Mouse (Mus musculus) monocyte, adult 2 months (primary cell): Measurements from ENCODE around the gene Glrb.

ENCODE experiments used
- DNase-seq, 2 experiments: peaks; one replicate each; pipeline ENCODE4 v3.0.0; 2022; ENCODE audit warnings: low spot score in 2 of 2, low read depth in 1 of 2

The Glrb gene

DNA sequence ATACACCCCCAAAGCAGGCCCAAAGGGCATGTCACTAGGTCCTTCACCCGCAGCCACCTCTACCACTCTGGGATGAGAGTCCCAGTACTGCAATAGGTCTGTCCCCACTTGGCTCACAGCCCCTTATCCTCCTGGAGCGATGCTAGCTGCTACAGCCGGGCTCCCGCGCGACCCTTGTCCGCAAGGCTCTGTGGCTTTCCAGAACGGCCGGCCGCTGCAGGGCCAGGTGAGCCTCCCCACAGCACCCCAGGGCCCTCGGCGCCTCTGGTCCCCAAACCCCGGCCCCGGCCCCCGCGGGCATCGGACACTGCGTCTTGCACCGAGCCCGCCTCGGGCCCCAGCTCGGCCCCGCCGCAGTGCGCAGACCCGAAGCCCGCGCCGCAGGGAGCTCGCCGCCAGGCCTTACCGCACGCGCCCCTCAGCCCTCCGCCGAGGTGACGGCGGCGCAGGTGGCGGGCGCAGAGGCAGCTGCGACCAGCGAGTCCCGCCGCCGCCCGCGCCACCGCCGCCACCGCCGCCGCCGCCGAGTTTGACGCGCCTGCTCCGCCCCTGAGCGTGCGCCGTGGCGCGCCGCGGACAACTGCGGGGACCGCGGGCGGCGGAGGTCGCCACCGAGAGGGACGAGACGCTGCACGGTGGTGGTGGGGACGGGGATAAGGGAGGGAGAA, at the start of gene Glrb:
Gene Glrb, minus strand, starts transcription at position 550 of the 668 bp plus-strand sequence.
- no peak for DNase-seq

DNA sequence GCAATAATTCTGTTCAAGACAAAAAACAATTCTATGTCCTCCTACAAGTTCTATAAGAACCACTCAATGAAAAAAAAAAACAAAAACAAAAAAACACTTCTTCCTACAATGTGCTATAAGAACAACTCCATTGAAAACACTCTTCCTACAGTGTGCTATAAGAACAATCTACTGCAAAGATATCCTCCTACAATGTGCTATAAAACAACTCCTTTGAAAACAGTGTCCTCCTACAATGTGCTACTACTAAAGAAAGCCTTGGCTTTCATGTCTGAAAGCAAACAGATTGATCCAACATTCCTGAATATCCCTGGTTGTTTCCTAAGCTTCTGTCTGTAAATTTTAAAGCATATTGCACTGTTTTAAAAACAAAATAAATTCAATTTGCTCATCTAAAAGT, 46.5 kb upstream of the Glrb start:
- no peak for DNase-seq

DNA sequence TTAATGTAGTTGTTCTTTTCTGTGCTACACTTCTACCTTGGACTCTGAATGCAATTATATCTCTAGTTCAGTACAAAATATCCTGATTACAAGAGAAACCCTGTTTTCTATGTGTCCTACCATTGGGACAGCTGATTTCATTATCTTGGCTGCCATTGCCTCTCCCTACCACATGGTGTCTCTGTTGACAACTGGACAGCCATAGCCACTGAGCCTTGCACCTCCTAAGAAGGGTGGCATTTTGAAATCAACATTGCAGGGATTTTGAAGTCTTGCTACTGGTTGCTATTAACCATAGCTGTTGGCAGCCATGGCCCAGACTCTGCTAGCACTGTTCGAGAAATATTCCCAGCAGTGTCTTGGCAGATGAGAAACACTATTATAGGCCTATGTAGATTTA, 45.1 kb upstream of the Glrb start:
- DNase-seq, result no peak

DNA sequence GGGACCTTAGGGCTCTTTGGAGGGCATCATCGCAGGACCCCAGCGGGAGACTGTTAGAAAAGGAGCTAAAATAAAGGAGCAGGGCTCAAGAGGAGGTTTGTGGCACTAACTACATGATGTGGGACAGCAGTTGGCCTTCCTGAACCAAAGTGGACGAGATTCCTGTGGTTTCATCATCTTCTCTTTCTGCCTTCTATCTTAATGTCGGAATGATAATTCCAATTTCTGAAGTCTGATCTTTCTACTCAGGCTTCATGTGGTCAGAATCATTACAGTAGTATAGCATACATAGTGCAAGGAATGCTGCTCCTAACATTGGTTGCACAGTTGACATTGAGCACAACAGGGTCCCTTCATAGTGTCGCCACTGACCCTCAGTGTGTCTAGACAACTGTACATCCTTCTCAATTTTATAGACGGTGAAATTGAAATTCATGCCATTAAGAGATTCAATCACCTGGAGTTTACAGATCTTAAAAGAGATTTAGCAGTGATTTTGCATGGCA, 372 bp upstream of the Glrb start:
- DNase-seq, result no peak

DNA sequence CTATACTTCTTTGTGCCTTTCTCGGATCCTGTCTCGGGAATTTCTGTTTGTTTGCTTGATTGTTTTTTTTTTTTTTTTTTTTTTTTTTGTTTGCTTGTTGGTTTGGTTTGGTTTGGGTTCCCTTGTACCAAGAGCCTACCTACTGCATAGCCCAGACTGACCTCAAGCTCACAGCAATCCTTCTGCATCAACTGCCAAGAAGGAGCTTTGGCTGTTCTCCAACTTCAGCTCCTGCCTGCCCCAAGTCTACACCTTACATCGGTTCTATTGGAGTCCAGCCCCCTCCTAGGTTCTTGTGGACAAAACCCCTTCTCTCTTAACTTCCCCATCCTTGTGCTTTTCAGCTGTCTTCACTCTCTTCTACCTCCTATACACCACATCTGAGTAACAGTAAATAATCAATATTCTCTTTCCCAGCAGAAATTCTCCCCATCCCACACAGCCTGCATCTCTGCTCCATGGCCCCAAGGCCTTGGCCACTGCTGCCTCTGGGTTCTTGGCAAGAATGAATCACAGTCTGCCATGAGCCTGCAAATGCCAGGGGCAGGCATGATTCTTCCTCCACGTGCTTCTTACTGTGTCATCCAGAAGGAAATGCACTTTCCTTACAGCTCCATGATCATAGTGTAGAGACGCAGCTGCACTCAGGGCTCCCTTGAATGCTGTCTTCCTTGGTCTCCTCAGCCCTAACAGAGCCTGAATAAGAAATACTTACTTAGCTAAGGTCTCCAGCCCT, 18.5 kb downstream of the Glrb start:
- DNase-seq, result no peak

DNA sequence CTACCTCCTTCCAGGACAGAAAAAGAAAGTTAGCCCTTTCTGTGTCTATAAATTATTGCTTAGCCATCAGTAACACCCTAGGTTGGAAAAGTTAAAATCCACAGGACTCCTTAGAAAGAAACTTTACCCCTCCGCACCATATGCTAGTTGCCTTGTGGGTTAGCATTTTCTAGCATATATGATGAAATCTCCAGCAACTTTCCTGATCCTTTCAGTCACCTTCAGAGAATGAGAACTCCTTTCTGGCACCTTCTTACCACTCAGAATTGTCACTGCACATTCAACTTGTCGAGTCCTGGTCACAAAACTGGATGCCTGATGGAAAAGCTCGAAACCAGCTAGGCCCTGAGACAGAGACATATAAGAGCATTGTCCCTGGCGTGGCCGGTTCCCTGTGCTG, 19.1 kb downstream of the Glrb start:
- DNase-seq, result no peak

DNA sequence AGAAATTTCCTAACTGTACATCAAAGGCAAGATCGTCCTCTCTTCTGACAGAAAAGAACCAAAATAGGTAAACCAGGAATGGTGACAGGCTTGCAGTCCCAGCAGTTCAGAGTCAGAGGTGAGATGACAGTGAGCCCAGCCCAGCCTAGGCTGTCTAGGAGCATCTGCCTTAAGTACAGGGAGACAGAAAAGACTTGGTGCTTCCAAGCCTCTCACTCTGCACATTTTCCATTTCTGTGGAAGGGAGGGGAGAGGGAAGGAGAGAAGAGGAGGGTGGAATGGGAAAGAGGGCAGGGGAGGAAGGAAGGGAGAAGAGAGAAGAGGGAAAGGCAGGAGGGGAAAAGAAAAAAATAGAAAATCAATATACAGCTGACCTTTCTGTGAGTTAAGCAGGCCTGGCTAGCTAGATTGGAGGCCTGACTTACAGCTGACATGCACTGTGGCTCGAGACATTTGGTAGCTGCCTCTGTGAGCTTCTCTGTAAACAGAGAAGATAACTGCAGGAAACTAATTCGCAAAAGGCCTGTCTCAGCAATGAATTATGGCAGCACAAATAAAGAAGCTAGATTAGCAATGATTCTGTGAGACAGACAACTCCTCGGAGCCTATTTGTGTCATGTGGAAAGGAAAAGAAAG, 20.3 kb downstream of the Glrb start:
- DNase-seq, result no peak

DNA sequence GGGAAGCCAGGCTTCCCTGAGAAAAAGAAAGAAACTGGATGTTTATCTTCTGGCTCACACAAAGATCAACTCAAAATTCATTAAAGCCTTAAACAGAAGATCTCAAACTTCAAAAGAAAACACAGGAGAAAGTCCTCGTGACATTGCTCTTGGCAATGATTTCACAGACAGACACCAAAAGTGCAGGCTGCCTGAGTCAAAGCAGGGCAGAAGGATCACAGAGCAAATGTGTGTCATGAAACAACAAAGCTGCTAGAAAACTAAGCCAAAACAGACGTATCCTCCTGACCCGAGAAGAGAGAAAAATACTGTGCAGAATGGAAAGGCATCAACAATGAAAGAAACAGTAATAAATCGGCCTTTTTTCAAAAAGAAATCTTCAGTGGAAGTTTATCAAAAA, 22.4 kb downstream of the Glrb start:
- DNase-seq, result no peak

DNA sequence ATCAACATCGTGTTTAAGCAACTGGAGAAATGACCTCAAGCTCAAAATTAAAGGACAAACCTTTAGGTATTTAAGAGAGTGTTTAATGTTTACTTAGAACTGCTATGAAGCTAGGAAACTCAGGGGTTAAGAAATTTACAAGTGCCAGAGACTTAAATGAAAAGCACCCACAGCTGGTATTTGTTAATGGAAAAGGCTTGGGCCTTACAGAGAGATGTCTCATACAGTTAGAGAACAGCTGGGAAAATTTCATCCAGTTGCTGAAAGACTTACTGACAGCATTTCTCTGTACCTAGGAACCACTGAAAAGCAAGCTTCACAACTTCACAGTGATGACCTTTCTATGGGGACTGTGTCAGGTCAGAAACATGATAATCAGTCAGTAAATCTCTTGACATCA, 28.3 kb downstream of the Glrb start:
- DNase-seq, result no peak

DNA sequence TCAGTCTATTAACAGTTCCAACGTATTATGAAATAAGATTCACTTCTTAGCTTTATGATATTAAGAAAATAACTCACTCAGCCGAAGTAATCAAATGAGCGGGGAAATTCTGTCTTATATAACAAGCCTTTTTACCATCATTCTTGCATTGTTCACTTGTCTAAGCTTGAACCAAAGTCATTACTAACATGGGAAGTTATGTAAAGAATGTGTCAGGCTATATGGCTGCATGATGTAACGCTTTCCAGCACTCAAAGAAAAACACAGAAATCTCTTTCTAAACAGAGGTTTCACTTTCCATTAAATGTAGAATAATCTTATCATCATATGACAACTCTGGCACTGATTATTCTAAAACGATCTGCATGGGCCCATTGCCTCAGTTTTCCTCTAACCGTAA, 29.9 kb downstream of the Glrb start:
- DNase-seq, result no peak

DNA sequence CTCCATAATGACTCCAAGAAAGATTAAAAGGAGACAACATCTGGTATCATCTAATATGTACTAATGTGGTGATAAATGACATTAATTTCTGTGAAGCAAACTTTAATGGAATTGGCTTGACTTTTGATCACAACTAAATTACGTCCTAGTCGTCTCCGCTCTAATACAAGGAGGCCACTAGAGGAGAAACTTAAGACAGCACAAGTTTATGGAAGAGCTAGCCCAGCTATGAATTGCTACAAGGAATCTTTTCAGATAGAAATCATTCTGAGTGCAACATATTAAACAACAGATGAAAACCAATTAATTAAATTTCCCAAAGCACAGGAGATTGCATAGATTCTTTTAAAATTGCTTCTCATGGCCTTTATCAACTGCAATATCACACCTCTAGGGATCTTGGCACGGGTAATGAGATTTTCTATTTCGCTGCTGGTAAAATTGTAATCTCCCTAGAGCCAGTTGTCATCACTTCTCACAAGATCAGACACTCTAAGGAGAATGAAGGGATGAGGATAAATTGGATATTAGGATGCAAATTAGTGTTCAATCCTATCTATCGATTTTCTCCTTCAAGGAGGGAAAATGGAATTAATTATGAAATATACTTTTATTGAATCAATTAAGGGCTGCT, 32.7 kb downstream of the Glrb start:
- DNase-seq, result no peak

DNA sequence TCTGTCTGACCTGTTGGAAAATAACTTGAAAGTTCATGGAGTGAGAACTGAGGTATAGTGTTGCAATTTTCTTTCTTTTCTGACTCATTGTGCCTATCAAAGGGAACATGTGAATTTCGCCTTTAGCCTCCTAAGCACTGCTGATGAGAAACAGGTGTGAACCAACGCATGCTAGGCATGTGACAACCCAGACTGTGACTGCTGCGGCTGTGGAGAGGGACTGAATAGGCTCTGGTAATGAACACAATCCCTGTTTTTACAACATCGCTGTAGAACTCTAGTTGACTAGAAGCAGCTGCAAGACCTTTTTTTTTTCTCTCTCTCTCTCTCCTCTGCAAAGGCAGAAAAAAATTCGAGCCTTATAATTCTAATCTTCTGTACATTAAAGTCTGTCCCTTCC, 34.9 kb downstream of the Glrb start:
- DNase-seq, result no peak

DNA sequence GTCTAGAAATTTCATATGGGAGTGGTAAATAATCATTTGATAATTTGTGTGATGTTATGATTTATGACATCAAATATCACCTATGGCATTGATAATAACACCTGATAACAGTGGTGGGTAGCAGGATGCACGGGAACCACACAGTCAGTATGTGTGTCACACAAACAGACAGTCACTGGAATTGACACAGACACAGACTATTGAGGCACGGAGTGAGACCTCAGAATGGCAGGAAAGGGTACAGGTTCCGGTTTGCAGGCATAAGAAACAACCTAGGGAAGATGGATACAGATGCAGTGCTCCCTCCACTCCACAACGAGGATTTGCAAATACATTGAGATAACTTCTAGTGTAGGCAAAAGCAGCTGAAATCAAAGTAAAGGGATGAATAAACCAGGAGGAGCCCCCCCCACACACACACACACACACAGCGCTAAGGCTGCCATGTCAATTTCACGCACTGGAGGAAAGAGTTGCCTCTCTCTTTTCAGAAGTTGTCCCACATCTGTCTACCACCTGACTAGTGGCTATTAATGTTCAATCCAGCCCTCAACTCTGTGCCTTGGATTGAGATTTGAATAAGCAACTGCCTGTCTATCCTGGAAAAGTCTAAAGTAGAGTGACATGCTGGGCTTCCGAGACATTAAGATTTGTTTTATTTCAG, 38.6 kb downstream of the Glrb start:
- DNase-seq, result no peak

DNA sequence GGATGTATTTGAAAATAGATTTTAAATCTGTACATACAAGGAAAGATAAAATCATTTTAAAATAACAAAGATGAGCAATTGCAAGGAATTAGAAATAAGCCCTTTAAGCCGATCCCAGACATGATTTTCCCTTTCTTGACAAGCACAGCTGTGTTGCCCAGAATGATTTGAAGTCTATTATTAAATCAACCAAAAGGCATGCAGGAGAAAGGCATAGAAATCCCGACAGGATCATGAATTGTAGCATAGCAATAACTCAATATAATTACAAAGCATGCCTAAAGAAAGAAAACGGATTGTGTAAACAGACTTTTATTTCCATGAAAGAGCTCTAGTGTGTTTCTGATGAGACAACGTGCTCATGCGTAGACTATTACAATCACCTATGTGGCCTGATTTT, 39.4 kb downstream of the Glrb start:
- DNase-seq, result no peak

DNA sequence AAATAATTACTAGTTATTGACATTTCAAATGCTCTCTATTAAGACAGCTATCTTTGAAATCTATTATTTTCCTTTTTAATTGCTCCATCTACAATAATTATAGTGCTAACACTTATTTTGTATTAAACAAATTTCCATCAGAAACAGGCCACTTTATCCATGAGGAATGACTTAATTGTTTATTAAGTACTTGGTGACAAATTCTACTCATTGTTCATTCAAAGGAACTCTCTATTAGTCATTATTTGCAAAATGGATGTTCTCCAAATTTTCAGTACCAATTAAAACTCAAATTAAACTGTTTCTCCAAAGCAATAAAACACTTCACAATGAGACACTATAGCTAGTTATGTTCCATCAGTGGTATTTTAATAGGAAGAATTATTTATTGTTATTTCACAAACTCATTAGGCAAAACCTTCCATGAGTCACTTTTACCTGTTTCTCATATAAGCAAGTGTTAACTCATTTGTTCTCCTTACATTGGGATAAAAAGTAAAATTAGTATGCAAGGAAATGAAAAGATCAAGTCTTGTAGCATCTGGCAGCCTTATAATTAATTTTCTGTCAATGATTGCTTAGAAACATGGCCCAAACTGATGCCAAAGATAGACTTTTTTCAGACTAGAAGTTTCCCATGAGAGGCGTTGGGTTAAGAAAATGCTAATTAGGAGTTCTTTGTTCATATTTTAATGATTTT, 41.8 kb downstream of the Glrb start:
- no peak for DNase-seq

DNA sequence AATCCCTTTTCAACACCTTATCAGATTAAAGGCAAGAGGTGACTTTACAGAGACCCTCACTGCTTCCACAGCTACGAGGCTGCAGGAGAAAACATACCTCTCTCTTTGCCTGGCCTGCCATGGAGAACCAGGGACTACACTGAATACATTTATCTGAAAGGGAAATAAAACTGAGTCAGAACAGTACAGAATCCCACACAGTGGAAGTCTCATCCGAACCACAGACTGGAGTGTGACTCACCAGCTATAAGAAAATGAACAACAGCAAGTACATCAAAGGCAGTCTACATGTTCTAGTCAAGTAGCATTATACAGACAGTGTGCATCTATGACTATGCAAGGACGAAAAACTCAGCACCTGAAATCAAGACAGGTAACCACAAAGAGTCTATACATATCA, 46.1 kb downstream of the Glrb start:
- DNase-seq, result no peak

DNA sequence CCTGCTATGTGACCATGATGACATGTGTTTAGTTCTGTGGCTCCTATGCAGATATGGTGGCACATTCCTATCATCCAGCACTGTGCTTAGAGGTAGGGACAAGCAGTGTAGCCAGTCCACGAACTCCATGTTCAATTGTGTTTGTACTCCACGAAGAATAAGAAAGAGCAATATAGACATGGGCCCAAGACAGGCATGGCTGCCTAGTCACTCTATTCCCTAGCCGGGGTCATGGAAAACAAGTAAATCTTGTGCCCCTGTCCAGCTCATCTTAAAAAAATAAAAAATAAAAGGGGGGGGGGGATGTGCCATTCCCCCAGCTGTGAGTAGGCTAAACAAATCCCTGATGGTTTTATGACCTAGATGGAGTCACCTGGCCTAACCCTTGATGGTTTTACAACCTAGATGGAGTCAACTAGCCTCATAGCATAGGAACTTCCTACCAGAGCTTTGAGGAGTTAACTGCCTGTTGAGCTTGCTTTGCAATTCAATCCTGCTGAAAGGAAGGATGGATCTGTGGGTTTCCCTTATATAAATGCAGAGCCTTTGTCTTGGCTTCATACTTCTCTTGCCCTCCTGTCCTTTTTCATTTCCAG, 60.5 kb downstream of the Glrb start:
- DNase-seq, result no peak

DNA sequence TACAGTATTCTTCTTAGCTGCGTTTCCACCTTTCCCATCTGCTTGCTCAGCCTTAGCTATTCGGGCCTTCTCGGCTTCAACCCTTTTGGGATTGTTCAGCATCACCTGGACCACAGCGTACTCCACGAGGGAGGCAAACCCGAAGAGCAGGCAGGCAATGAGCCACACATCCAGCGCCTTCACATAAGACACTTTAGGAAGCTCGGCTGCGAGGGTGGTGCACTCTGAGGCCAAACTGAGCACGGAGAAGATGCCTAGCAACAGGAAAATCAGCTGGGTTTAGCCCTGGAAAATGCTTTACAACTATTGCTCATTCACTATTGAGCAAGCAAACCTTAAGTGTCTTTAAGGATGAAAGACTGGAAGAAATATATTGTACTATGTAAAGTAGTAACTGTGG, 62.5 kb downstream of the Glrb start:
- DNase-seq, result no peak

DNA sequence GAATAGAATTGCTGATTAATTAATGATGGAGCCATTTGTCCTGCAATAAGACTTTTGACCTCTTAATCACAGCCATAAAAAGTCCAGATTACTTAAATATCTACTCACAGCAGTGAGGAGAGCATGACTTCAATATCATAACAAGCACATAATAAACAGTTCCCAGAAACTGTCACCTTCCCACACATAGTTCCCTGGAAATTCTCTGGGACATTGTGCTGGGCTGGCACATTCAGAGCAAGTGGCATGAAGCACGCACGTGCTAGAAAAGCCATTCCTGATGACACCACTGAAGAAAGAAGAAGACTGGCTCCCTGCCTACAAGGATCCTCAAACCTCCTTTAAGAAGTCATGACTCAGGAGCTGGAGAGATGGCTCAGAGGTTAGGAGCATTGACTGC, 67.8 kb downstream of the Glrb start:
- DNase-seq, result no peak

DNA sequence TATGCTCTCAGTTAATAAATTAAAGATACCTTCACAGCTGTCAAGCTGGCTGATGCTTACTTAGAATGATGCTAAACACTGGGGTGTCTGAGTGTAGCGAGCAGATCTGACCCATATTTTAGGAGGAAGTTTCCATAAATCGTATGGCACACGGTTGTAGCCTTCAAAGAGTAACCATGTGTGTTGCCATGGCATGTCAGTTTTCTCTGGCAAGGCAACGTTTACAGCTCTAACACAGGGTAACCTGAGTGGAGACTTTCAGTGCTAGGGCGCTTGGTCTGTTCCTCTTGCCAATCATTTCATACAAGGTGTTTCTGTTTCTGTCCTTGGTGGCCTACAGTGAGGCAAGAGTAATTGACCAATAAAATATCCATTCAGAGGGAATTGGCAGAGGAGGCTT, 73.6 kb downstream of the Glrb start:
- no peak for DNase-seq
